Mouse (Mus musculus) hindbrain, embryonic 15.5 days (tissue): Measurements from ENCODE around the gene Ptpn3. TPM values are rescaled to one million over a fixed set of nuclear protein-coding genes. Genes with fewer than 3 reads are reported as not detected.

Experiments used
- ATAC-seq: fragments of 200-750 bp; cut with Nextera tagmentation; 2 replicates; pipeline ENCODE4 v1.8.0; 2017; ENCODE audit warnings: low read depth, moderate number of reproducible peaks, moderate TSS enrichment; ENCODE audit not compliant: low FRiP score
- H3K27ac ChIP-seq: fragments of 300-500 bp; sonication (generic); replicated peaks from 2 replicates; pipeline ENCODE4 v1.5.1; 2015; ENCODE audit warnings: mild to moderate bottlenecking, inconsistent platforms
- H3K27me3 ChIP-seq: fragments of 300-500 bp; sonication (generic); 2 replicates; pipeline ENCODE4 v1.6.1; 2015; ENCODE audit warnings: control low read depth, inconsistent platforms
- H3K36me3 ChIP-seq: fragments of 300-500 bp; sonication (generic); 2 replicates; pipeline ENCODE4 v1.6.1; 2015; ENCODE audit warnings: control low read depth, inconsistent platforms
- H3K4me1 ChIP-seq: fragments of 300-500 bp; sonication (generic); replicated peaks from 2 replicates; pipeline ENCODE4 v1.6.1; 2015; ENCODE audit warnings: control low read depth, inconsistent platforms
- H3K4me2 ChIP-seq: fragments of 300-500 bp; sonication (generic); 2 replicates; pipeline ENCODE4 v1.6.1; 2015; ENCODE audit warnings: moderate library complexity, mild to moderate bottlenecking, inconsistent platforms
- H3K4me3 ChIP-seq: fragments of 300-500 bp; sonication (generic); 2 replicates; pipeline ENCODE4 v1.5.1; 2015; ENCODE audit warnings: mild to moderate bottlenecking, inconsistent platforms
- H3K9ac ChIP-seq: fragments of 300-500 bp; sonication (generic); 2 replicates; pipeline ENCODE4 v1.6.1; 2015; ENCODE audit warnings: inconsistent platforms
- H3K9me3 ChIP-seq: fragments of 300-500 bp; sonication (generic); 2 replicates; pipeline ENCODE4 v1.6.1; 2016; ENCODE audit warnings: control low read depth, inconsistent platforms
- WGBS: fragments of 180-500 bp; shearing (Covaris S2); methylation state at CpG from one replicate; pipeline ENCODE4 v1.1.7; 2015; 5-methylcytosine and 5-hydroxymethylcytosine counted together
- polyA plus RNA-seq: library from polyadenylated mRNA; unstranded; fragments of >200 nt; fragmentation: Nextera tagmentation; extraction: Ambion mirVana; gene quantifications from 2 replicates; pipeline ENCODE4 v1.2.1, GENCODE M21; 2015

Gene Ptpn3
- polyA plus RNA-seq, 1 experiment from 2014 or later = 4.0 TPM

GRCm38 (mm10) chr4:57258159-57259035, 43.2 kb downstream of the Ptpn3 start:
- peak; percentile 67; the same call in 1 of the 2 replicates for ATAC-seq
- 35% methylated on average over 14 of the region's 14 CpGs for WGBS
- H3K4me1 ChIP-seq = peaks cover 10% of the 10 kb centered on the region
- no peaks in the 10 kb centered on the region for H3K9me3 ChIP-seq
- H3K4me3 ChIP-seq = no peak overlapping the region
- no peaks in the 10 kb centered on the region for H3K36me3 ChIP-seq
- no peaks in the 10 kb centered on the region for H3K27me3 ChIP-seq
- no peak overlapping the region; the same call in 1 of the 2 replicates for H3K27ac ChIP-seq
- no peak overlapping the region for H3K9ac ChIP-seq
- H3K4me2 ChIP-seq = no peak overlapping the region

- Histone ChIP-seq H3K27me3 (no peaks in the 10 kb centered on the region), H3K9ac (no peak overlapping the region), H3K4me1 (peaks cover 10% of the 10 kb centered on the region), H3K36me3 (no peaks in the 10 kb centered on the region), H3K27ac (0 out of 2 replicates have a peak overlapping the region, but pooled peaks have one; percentile 34), H3K9me3 (no peaks in the 10 kb centered on the region), H3K4me3 (no peak overlapping the region), H3K4me2 (no peak overlapping the region)
- no peak for ATAC-seq
- 79% methylated on average over 8 of the region's 8 CpGs for WGBS
Observed at GRCm38 (mm10) chr4:57257409-57257808, 44.2 kb downstream of the Ptpn3 start.

GRCm38 (mm10) chr4:57256761-57257160, 44.9 kb downstream of the Ptpn3 start:
- H3K36me3 ChIP-seq = no peaks in the 10 kb centered on the region
- no peaks in the 10 kb centered on the region for H3K27me3 ChIP-seq
- H3K9ac ChIP-seq = no peak overlapping the region
- no peak for ATAC-seq
- 60% methylated on average over 4 of the region's 4 CpGs for WGBS
- no peak overlapping the region for H3K4me2 ChIP-seq
- peaks cover 10% of the 10 kb centered on the region for H3K4me1 ChIP-seq
- H3K27ac ChIP-seq = no peak overlapping the region
- H3K9me3 ChIP-seq = no peaks in the 10 kb centered on the region
- no peak overlapping the region for H3K4me3 ChIP-seq

- Histone ChIP-seq H3K36me3 (no peaks in the 10 kb centered on the region), H3K9ac (no peak overlapping the region), H3K4me3 (no peak overlapping the region), H3K4me1 (peaks cover 10% of the 10 kb centered on the region), H3K27ac (no peak overlapping the region), H3K4me2 (no peak overlapping the region), H3K9me3 (no peaks in the 10 kb centered on the region), H3K27me3 (no peaks in the 10 kb centered on the region)
- WGBS = 89% methylated on average over 6 of the region's 6 CpGs
- ATAC-seq = no peak
Observed at GRCm38 (mm10) chr4:57254412-57254811, 47.2 kb downstream of the Ptpn3 start.

GRCm38 (mm10) chr4:57250636-57251035, 51.0 kb downstream of the Ptpn3 start:
- H3K27ac ChIP-seq = no peak overlapping the region
- no peak for ATAC-seq
- no peaks in the 10 kb centered on the region for H3K36me3 ChIP-seq
- H3K9ac ChIP-seq = no peak overlapping the region
- H3K4me1 ChIP-seq = no peaks in the 10 kb centered on the region; the same call in 1 of the 2 replicates
- no peak overlapping the region for H3K4me3 ChIP-seq
- no peaks in the 10 kb centered on the region for H3K9me3 ChIP-seq
- H3K27me3 ChIP-seq = no peaks in the 10 kb centered on the region
- H3K4me2 ChIP-seq = no peak overlapping the region
- whole genome bisulfite sequencing = 27% methylated on average over 2 of the region's 2 CpGs

- no peak for ATAC-seq
- Histone ChIP-seq H3K4me3 (no peak overlapping the region), H3K4me2 (no peak overlapping the region), H3K4me1 (no peaks in the 10 kb centered on the region; the same call in 1 of the 2 replicates), H3K27me3 (no peaks in the 10 kb centered on the region), H3K9me3 (no peaks in the 10 kb centered on the region), H3K9ac (no peak overlapping the region), H3K27ac (no peak overlapping the region), H3K36me3 (no peaks in the 10 kb centered on the region)
- WGBS = 33% methylated on average over 8 of the region's 8 CpGs
Observed at GRCm38 (mm10) chr4:57249108-57249507, 52.5 kb downstream of the Ptpn3 start.

- WGBS = 94% methylated on average over 10 of the region's 10 CpGs
- no peak for ATAC-seq
- Histone ChIP-seq H3K4me2 (no peak overlapping the region), H3K36me3 (no peaks in the 10 kb centered on the region), H3K9me3 (no peaks in the 10 kb centered on the region), H3K9ac (no peak overlapping the region), H3K4me1 (no peaks in the 10 kb centered on the region; the same call in none of the 2 replicates), H3K4me3 (no peak overlapping the region), H3K27ac (no peak overlapping the region), H3K27me3 (no peaks in the 10 kb centered on the region)
Observed at GRCm38 (mm10) chr4:57244874-57245273, 56.8 kb downstream of the Ptpn3 start.

GRCm38 (mm10) chr4:57243312-57243711, 58.3 kb downstream of the Ptpn3 start:
- 73% methylated on average over 11 of the region's 11 CpGs for WGBS

GRCm38 (mm10) chr4:57240934-57241333, 60.7 kb downstream of the Ptpn3 start:
- no peak for ATAC-seq

More at GRCm38 (mm10) chr4:57243312-57243711, 58.3 kb downstream of the Ptpn3 start:
- Histone ChIP-seq H3K4me3 (no peak overlapping the region), H3K4me2 (no peak overlapping the region), H3K9ac (no peak overlapping the region), H3K4me1 (no peaks in the 10 kb centered on the region; the same call in 1 of the 2 replicates), H3K36me3 (no peaks in the 10 kb centered on the region), H3K27ac (no peak overlapping the region), H3K9me3 (no peaks in the 10 kb centered on the region), H3K27me3 (no peaks in the 10 kb centered on the region)
- no peak for ATAC-seq

GRCm38 (mm10) chr4:57240100-57240499, 61.5 kb downstream of the Ptpn3 start:
- H3K9me3 ChIP-seq = no peaks in the 10 kb centered on the region
- WGBS = 58% methylated on average over 7 of the region's 7 CpGs
- H3K9ac ChIP-seq = no peak overlapping the region
- H3K36me3 ChIP-seq = no peaks in the 10 kb centered on the region
- ATAC-seq = no peak
- no peak overlapping the region for H3K27ac ChIP-seq
- no peak overlapping the region for H3K4me2 ChIP-seq
- no peak overlapping the region for H3K4me3 ChIP-seq
- H3K27me3 ChIP-seq = no peaks in the 10 kb centered on the region
- H3K4me1 ChIP-seq = no peaks in the 10 kb centered on the region; the same call in 1 of the 2 replicates

More at GRCm38 (mm10) chr4:57240934-57241333, 60.7 kb downstream of the Ptpn3 start:
- H3K4me2 ChIP-seq = no peak overlapping the region
- no peaks in the 10 kb centered on the region for H3K27me3 ChIP-seq
- H3K36me3 ChIP-seq = no peaks in the 10 kb centered on the region
- no peaks in the 10 kb centered on the region; the same call in 1 of the 2 replicates for H3K4me1 ChIP-seq
- no peak overlapping the region for H3K9ac ChIP-seq
- H3K27ac ChIP-seq = no peak overlapping the region
- H3K4me3 ChIP-seq = no peak overlapping the region
- WGBS = 73% methylated on average over 10 of the region's 10 CpGs
- H3K9me3 ChIP-seq = no peaks in the 10 kb centered on the region

- WGBS = 73% methylated on average over 6 of the region's 6 CpGs
- Histone ChIP-seq H3K9me3 (no peaks in the 10 kb centered on the region), H3K9ac (no peak overlapping the region), H3K27me3 (no peaks in the 10 kb centered on the region), H3K4me3 (no peak overlapping the region), H3K4me1 (no peaks in the 10 kb centered on the region; the same call in 1 of the 2 replicates), H3K27ac (no peak overlapping the region), H3K4me2 (no peak overlapping the region), H3K36me3 (no peaks in the 10 kb centered on the region)
- no peak for ATAC-seq
Observed at GRCm38 (mm10) chr4:57239112-57239511, 62.5 kb downstream of the Ptpn3 start.

- ATAC-seq = no peak
- Histone ChIP-seq H3K9me3 (no peaks in the 10 kb centered on the region), H3K27ac (no peak overlapping the region), H3K4me2 (no peak overlapping the region), H3K4me1 (no peaks in the 10 kb centered on the region; the same call in 1 of the 2 replicates), H3K4me3 (no peak overlapping the region), H3K27me3 (no peaks in the 10 kb centered on the region), H3K36me3 (no peaks in the 10 kb centered on the region), H3K9ac (no peak overlapping the region)
- WGBS = 86% methylated on average over 7 of the region's 7 CpGs
Observed at GRCm38 (mm10) chr4:57238118-57238517, 63.5 kb downstream of the Ptpn3 start.
